ENCODE assay signal across 16 mouse cellular contexts in genomic region chr1:121463806-121464205, GRCm38 (mm10). TPM values are rescaled to one million over a fixed set of nuclear protein-coding genes. Genes with fewer than 3 reads are reported as not detected.
DNase-seq lines count a peak whose midpoint lies in the region; ATAC-seq and TF ChIP-seq lines count a peak whose summit lies in the region.
"Had no signal": no experiment of that assay in that cellular context is flagged by ENCODE, and none has a peak within 500 bp of the region (broad histone marks: within the 10 kb centered on the region; RNA-seq: fewer than 3 reads in every experiment).

No protein-coding gene starts in this region.

- peak; percentile 37 for DNase-seq in 3T3-L1 (ENCODE audit: low read depth, low spot score)
- peak; percentile 28 for DNase-seq in forelimb bud, embryonic 11.5 days (ENCODE audit: low read depth, low spot score)
- peak; percentile 39 for DNase-seq in kidney, postnatal 0 days (ENCODE audit: low spot score)
- DNase-seq in midbrain, postnatal 0 days (ENCODE audit: low spot score), result no peak
- no peak for DNase-seq in urinary bladder, postnatal 4 days (ENCODE audit: low spot score in 2 of 2)
- no peak for DNase-seq in midbrain, embryonic 11.5 days (ENCODE audit: low spot score, missing footprints)
- DNase-seq: adrenal gland, postnatal 10 days; cerebellum, postnatal 36 days; thymus, postnatal 4 days had no signal

- 0 out of 2 replicates have a peak, but pooled peaks have one; percentile 6 for TF ChIP-seq CTCF in kidney, postnatal 0 days (IDR thresholded peaks at IDR 0.05; ENCODE audit: low read depth)
- no peak for TF ChIP-seq CTCF in midbrain, postnatal 0 days (IDR thresholded peaks at IDR 0.05)

- H3K36me3 ChIP-seq in kidney, postnatal 0 days (ENCODE audit: insufficient read depth, low read length), result peaks cover 27% of the 10 kb centered on the region; the same call in 1 of the 2 replicates
- H3K36me3 ChIP-seq in macrophage (ENCODE audit: inconsistent target), result peaks cover 13% of the 10 kb centered on the region
- peaks cover 44% of the 10 kb centered on the region for H3K36me3 ChIP-seq in midbrain, postnatal 0 days (ENCODE audit: insufficient read depth, low read length)
- H3K36me3 ChIP-seq in midbrain, embryonic 11.5 days (ENCODE audit: control insufficient read depth, insufficient read depth, low read length), result no peaks in the 10 kb centered on the region
- H3K36me3 ChIP-seq: lung, embryonic 15.5 days had no signal

- H3K4me2 ChIP-seq in kidney, postnatal 0 days (ENCODE audit: low read length), result no peak overlapping the region
- H3K4me2 ChIP-seq in midbrain, postnatal 0 days (ENCODE audit: low read depth, low read length, poor library complexity, severe bottlenecking), result no peak overlapping the region
- no peak overlapping the region for H3K4me2 ChIP-seq in midbrain, embryonic 11.5 days
- H3K4me2 ChIP-seq: embryonic facial prominence, embryonic 15.5 days; limb, embryonic 15.5 days; lung, embryonic 15.5 days had no signal

- H3K27ac ChIP-seq in kidney, postnatal 0 days, result no peak overlapping the region
- peak overlapping the region; percentile 92 for H3K27ac ChIP-seq in macrophage
- H3K27ac ChIP-seq in midbrain, postnatal 0 days (ENCODE audit: low read depth, low read length), result no peak overlapping the region
- no peak overlapping the region for H3K27ac ChIP-seq in midbrain, embryonic 11.5 days (ENCODE audit: low read depth, low read length)
- H3K27ac ChIP-seq: embryonic facial prominence, embryonic 15.5 days; limb, embryonic 15.5 days; lung, embryonic 15.5 days had no signal

- H3K9ac ChIP-seq in kidney, postnatal 0 days (ENCODE audit: low read depth, low read length), result no peak overlapping the region
- no peak overlapping the region for H3K9ac ChIP-seq in midbrain, postnatal 0 days (replicated peaks; ENCODE audit: low read length, poor library complexity, severe bottlenecking)
- H3K9ac ChIP-seq in midbrain, embryonic 11.5 days (ENCODE audit: low read length), result no peak overlapping the region
- H3K9ac ChIP-seq: embryonic facial prominence, embryonic 15.5 days; limb, embryonic 15.5 days; lung, embryonic 15.5 days had no signal

- WGBS in kidney, postnatal 0 days, result 40% methylated on average over 7 of the region's 7 CpGs
- 89% methylated on average over 7 of the region's 7 CpGs for WGBS in macrophage (ENCODE audit: missing documents)
- WGBS in midbrain, postnatal 0 days, result 87% methylated on average over 7 of the region's 7 CpGs
- 86% methylated on average over 7 of the region's 7 CpGs for WGBS in midbrain, embryonic 11.5 days

- no peaks in the 10 kb centered on the region for H3K4me1 ChIP-seq in kidney, postnatal 0 days (replicated peaks; ENCODE audit: insufficient read depth, low read length)
- no peaks in the 10 kb centered on the region for H3K4me1 ChIP-seq in midbrain, postnatal 0 days (ENCODE audit: insufficient read depth, low read length)
- no peaks in the 10 kb centered on the region for H3K4me1 ChIP-seq in midbrain, embryonic 11.5 days (ENCODE audit: control insufficient read depth, insufficient read depth, low read length)
- H3K4me1 ChIP-seq: limb, embryonic 15.5 days; lung, embryonic 15.5 days had no signal

- no peaks in the 10 kb centered on the region for H3K9me3 ChIP-seq in kidney, postnatal 0 days (replicated peaks; ENCODE audit: low read length)
- H3K9me3 ChIP-seq in midbrain, postnatal 0 days (ENCODE audit: low read length), result no peaks in the 10 kb centered on the region
- no peaks in the 10 kb centered on the region for H3K9me3 ChIP-seq in midbrain, embryonic 11.5 days (ENCODE audit: control insufficient read depth, low read length)
- H3K9me3 ChIP-seq: embryonic facial prominence, embryonic 15.5 days; G1E; limb, embryonic 15.5 days; lung, embryonic 15.5 days; megakaryocyte, embryonic 14.5 days had no signal

- ATAC-seq in kidney, postnatal 0 days (replicated peaks; ENCODE audit: low FRiP score, low read depth), result peak; percentile 94
- no peak for ATAC-seq in midbrain, postnatal 0 days (ENCODE audit: low FRiP score)
- no peak for ATAC-seq in midbrain, embryonic 11.5 days (ENCODE audit: low FRiP score)
- ATAC-seq: forebrain, embryonic 14.5 days had no signal

- H3K4me3 ChIP-seq in kidney, postnatal 0 days (replicated peaks; ENCODE audit: low read depth, low read length), result no peak overlapping the region
- no peak overlapping the region for H3K4me3 ChIP-seq in macrophage (ENCODE audit: inconsistent target)
- no peak overlapping the region for H3K4me3 ChIP-seq in midbrain, postnatal 0 days (ENCODE audit: low read depth, low read length)
- H3K4me3 ChIP-seq in midbrain, embryonic 11.5 days (ENCODE audit: low read depth, low read length), result no peak overlapping the region
- H3K4me3 ChIP-seq: embryonic facial prominence, embryonic 15.5 days; limb, embryonic 15.5 days; lung, embryonic 15.5 days; megakaryocyte, embryonic 14.5 days had no signal

- H3K79me2 ChIP-seq in macrophage (ENCODE audit: inconsistent target), result no peaks in the 10 kb centered on the region

- no peaks in the 10 kb centered on the region for H3K27me3 ChIP-seq in kidney, postnatal 0 days (ENCODE audit: insufficient read depth, low read length)
- H3K27me3 ChIP-seq in midbrain, postnatal 0 days (ENCODE audit: insufficient read depth, low read length), result no peaks in the 10 kb centered on the region
- no peaks in the 10 kb centered on the region for H3K27me3 ChIP-seq in midbrain, embryonic 11.5 days (ENCODE audit: control insufficient read depth, insufficient read depth, low read length)
- H3K27me3 ChIP-seq: embryonic facial prominence, embryonic 15.5 days; limb, embryonic 15.5 days; lung, embryonic 15.5 days; megakaryocyte, embryonic 14.5 days had no signal

RNA-seq across cellular contexts. Expression of gene Ccdc93, which starts 33.0 kb away (rescaled TPM):
- polyA plus RNA-seq in kidney, postnatal 0 days (2015; fragmentation: Nextera tagmentation; extraction: Ambion mirVana), result 6.4 and 6.6 TPM in 2 replicates
- total RNA-seq in macrophage (2018; cell fraction: chromatin; rRNA removed), result 100 to 1,000 TPM; 139 to 353 (median 185) TPM
- total RNA-seq in macrophage (2018; cell fraction: cytosol; rRNA removed), result 10 to 100 TPM; 19.8 to 34.2 (median 26.0) TPM
- 100 to 1,000 TPM in 11 of 26 experiments, 10 to 100 TPM in 15; 58.5 to 173 (median 91.7) TPM for total RNA-seq in macrophage (2018; cell fraction: nucleus; rRNA removed)
- 21.4 to 22.4 TPM (median 21.6 TPM) in 3 replicates for polyA plus RNA-seq in macrophage (2018)
- 12.5 and 15.5 TPM in 2 replicates for total RNA-seq in midbrain, postnatal 0 days (2014; rRNA removed)
- polyA plus RNA-seq in midbrain, postnatal 0 days (2015; fragmentation: Nextera tagmentation; extraction: Ambion mirVana), result 5.8 and 7.2 TPM in 2 replicates
- polyA plus RNA-seq in midbrain, embryonic 11.5 days (2014; fragmentation: Nextera tagmentation; extraction: Ambion mirVana), result 9.7 and 11.1 TPM in 2 replicates

Comparison
In these comparisons a context has a peak if more than half of its experiments do, and no peak if none do; other contexts are left out.
1. DNase-seq: peak in 3T3-L1 (single experiment), forelimb bud, embryonic 11.5 days (single experiment) and kidney, postnatal 0 days (single experiment); none in midbrain, postnatal 0 days (single experiment), urinary bladder, postnatal 4 days (0 of 2) and midbrain, embryonic 11.5 days (single experiment).